Mouse (Mus musculus): ENCODE measurements at regions not wholly inside any gene's neighbourhood (a gene's known extent, or its start where the extent isn't known, plus 50 kb on each side); places are given as distances from the start of the nearest gene placed in this dataset.

- no peak for DNase-seq
Measured at GRCm38 (mm10) chr7:111420698-111421097, 337.9 kb upstream of the Eif4g2 start.

GRCm38 (mm10) chr7:111417735-111418134 is 334.9 kb upstream of the Eif4g2 start:
- no peak for DNase-seq

DNA sequence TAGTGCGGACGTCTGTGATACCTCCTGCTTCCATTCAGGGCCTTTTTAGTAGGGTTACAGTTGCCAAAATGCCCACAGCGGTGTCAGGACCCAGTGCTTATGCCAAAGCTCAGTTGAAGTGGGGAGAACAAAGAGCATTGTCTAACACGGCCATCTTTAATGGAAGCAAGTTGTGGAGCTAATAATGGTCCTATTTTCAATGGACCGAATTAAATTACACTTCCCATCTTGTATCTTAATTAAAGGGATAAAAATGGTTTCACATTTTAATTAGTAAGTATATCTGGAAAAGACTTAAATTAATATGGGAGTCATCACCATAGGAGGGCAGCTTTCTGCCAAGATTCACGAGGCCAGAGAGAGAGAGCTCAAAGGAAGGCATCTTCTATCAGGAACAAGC is 333.2 kb upstream of the Eif4g2 start:
- no peak for DNase-seq

DNA sequence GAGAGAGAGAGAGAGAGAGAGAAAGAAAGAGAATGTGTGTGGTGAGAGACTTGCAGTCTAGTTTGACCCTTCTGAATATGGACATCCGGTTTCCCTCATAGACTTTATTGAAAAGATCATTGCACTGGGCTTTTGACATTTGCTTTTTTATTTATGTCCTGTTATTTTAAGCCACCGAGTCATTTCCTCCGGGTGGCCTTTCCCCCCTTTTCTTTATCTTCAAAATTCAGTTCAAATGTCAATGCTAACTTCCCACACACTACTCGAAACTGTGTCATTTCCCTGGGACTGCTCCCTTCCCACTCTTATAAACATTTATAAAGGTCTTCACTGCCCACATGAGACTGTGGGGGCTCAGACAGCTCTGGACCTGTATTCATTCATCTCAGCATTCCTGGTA is 330.9 kb upstream of the Eif4g2 start:
- no peak for DNase-seq

DNA sequence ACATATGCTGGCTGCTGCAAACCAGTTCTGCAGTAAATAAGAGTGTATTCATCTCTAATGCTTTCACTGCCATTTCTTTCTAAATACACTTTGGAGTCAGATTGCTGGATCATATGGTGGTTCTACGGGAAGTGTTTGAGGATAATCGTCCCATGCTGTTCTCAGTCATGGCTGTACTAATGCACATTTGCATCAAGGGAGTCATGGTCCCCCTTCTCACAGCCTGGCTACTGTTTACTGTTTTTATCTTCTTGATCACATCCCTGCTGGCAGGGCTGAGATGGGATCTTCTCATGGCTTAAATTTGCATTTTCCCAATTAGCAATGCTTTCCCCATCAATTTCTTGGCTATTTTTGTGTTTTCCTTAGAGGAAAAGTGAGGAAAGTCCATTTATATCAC is 330.1 kb upstream of the Eif4g2 start:
- DNase-seq, result no peak

DNA sequence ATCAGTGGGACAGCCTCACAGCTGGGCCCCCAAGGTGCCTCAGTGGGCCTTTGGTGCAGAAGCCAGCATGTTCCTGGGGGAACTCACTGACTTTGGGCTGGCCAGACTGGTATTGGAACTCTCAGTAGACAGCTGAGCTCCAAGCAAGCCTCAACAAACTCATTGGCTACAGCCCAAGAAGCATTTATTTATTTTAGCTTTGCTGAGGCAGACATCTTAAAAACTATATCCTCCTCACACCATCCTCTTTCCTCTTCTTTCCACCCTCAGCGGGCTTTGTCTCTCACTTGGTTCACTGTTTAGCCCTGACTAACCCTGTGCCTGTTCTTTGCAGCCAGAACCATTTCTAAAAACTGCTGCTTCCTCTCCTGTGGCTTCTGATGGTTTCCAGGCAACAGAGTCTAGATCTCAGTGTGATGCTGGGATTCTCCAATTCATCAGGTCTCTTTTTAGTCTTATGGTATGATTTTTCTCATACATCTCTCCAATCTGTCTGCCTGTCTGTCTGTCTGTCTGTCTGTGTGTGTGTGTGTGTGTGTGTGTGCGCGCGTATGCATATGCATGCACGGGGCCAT is 328.6 kb upstream of the Eif4g2 start:
- DNase-seq, result no peak

DNA sequence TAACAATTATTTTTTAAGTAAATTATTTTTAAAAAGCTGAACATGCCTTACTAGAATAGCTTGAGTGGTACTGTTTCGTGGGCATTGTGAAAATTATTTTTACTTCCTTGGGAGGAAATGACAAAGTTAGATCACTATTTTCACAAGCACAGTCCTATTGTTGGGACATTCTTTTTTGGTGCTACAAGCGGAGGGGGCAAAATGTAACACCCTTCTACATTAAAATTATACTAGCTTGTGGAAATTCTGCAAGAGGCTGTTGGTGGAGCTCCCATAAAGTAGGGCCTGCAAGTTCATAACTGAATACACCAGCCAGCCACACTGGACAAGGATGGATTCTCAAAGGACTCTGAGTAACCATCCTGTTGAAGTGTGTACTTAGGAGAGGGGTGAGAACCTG is 313.1 kb upstream of the Eif4g2 start:
- no peak for DNase-seq

DNA sequence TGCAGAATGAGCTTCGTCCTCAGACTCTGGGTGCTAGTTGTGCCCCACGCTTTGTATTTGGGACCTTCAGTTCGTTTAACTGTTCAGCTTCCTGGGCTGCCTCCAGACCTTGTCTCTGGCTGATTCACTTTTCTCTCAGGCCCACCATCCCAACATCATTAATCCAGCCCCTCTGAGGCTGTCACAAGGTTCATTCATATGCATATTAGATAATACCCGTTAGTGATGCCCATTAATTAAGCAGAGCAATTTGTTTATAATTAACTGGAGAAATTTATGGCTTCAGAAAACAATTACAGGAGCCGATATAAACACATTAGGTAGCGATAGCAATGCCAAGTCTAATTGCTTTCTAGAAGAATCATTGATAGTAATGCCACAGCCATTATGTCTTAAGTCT is 312.3 kb upstream of the Eif4g2 start:
- no peak for DNase-seq

- DNase-seq, result no peak
Measured at GRCm38 (mm10) chr7:111393846-111394245, 311.0 kb upstream of the Eif4g2 start.

- DNase-seq, result no peak
Measured at GRCm38 (mm10) chr7:111389690-111390089, 306.9 kb upstream of the Eif4g2 start.

GRCm38 (mm10) chr7:111374534-111374933 is 291.7 kb upstream of the Eif4g2 start:
- DNase-seq, result no peak

DNA sequence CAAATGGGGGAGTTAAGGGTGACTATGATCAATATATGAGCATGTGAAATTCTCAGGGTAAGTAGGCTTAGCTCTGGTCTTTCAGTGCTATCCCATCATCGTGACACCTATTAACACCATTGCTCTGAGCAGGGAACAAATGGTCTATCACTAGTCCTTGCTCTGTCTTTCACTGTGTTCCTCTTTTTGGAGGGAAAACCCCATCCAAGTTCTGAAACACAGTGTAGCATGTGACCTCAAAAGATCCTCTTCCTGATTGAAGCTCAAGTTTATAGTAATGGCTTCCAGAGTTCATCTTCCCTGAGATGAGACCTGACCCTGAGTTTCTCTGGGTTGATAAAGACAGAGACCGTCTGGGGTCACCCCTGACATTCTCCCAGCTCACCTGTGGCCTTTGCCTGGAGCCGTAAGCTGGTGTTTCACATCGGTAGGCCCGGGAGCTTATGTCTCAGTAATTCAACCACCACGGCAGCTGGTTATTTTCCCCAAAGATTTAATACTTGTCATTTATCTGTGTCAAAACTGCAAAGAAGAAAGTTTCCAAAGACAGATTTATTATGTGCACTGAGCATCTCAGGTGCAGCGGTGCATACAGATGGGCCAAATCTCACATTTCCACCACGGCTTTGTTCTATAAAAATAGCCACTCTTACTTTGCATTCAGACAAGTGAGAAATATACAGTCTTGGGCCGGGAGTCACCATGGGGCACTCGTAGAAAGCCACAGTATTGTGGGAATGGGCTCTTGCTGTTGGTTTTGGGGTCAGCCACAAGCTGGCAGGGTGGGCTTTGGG is 290.7 kb upstream of the Eif4g2 start:
- DNase-seq, result no peak

DNA sequence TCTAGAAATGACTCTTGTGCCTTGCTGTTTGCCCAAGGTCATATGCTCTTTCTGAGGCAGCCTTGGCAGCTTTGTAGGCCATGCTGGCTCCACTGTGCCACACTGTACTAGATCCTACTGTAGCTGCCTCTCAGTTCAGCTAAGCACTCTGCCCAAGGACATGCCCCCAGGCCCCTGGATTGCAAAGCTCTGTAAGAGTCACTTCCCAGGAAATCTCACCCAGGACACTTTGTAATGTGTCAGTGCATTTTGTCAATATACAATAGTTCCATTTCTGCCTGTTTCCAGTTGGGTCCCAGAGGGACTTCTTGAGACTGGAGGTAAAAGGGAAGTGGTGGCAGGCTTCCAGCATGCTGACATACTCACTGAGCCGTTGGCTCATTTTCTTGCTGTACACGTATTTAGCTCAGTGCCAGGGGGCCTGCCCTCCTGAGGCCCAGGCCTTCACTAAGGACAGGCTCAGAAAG is 287.6 kb upstream of the Eif4g2 start:
- DNase-seq, result no peak

DNA sequence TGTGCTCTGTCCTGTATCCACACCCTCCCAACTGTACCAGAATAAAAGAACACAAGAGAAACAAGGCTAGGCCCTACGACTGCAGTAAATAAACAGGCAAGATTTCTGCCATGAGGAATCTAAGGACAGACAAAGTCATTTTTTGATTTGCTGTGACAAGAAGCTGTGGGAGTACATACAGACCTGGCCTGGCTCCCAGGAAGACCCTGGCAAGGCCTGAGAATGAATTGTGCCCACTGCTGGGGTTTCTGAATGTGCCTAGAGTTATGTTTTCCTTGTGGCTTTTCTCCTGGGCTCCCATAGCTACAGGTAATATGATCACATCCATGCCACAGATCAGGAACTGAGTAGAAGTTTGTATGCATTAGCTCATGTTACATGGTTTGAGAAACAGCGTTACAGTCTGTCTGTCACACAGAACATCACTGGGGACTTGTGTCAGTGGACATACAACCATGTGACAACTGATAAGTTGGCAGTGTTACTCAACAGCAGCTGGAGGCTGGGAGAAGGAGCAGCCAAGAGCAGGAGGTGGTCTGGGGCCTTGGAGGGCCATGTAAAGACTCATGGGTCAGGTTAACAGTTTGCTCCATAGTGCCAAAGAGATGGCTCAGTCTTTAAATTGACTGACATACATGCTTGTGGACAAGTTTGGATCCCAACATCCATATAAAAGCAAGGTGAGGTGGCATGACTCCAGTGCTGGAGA is 285.6 kb upstream of the Eif4g2 start:
- DNase-seq, result no peak

DNA sequence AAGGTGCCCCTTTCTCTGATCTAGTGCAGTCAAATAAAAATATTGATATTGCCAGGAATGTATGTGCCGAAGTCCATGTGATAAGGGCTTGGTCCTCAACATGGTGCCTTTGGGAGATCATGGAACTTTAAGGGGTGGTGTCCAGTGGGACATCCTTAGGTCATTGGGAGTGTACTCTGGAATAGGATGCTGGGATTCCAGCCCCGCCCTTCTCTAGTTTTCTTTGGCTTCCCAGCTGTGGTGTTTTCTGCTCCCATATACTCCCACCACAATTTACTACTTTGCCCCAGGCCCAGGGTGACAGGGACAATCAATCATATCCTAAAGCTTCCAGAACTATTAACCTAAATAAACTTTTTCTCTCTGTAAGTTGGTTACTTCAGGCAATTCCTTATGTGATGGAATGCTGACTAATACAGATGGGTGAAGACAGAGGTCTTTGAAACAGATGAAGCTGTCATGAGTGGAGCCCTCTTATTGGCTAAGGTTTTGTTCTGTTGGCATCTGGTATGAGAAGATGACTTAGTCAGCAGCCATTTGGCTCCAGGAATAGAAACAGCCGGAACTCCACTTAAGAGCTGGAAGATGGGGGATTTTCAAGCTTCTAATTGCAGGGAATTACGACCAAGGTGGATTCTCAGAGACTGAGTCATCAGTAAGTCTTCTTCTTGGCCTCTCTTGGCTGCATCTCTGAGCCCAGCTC is 284.3 kb upstream of the Eif4g2 start:
- no peak for DNase-seq

DNA sequence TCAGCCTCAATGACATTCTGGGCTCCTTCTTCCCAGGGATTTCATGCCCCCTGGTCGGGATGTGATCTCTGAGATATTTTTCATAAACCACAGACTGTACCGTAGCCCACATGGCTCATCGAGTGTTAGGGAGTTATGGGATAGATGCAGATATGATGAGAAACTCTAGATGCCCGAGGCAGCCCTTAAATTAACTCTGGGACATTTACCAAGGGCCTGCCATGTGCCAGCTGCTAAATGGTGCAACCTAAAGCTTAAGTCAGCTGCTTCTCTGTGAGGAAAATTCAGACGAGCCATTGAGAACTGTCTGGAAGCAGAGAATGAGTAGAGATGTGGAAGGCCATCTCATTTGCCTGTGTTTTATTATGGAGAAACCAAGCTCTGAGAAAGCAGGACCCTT is 282.6 kb upstream of the Eif4g2 start:
- no peak for DNase-seq

- no peak for DNase-seq
Measured at GRCm38 (mm10) chr7:111363206-111363605, 280.4 kb upstream of the Eif4g2 start.

- no peak for DNase-seq
Measured at GRCm38 (mm10) chr7:111362646-111363045, 279.8 kb upstream of the Eif4g2 start.

DNA sequence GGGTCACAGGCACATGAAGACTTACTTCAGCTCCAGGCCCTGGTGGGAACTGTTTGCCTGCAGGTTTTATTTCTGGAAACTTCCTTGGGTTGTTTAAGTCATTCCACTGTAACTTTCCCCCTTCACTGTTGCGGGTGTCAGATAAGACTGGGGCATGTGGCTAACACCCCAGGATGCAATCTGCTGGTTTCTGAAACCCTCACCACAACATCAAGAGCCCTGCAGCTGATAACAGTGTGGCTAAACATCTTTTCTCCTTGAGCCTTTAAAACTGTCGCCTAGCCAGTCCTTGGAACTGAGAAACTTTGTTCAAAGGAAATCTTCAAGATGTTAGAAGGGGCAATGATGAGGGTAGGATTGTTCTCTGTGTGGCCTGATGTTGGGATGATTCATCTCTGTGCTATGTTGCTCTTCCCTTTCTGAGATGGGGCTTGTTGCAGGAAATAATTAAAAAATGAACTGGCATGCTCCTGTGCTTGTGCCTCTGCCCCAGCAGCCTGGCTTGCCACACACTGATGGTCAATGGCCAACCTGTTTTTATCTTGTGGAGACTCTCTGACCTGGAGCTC is 272.3 kb upstream of the Eif4g2 start:
- DNase-seq, result no peak

- no peak for DNase-seq
Measured at GRCm38 (mm10) chr7:111354066-111354465, 271.2 kb upstream of the Eif4g2 start.

- no peak for DNase-seq
Measured at GRCm38 (mm10) chr7:111352176-111352575, 269.3 kb upstream of the Eif4g2 start.

DNA sequence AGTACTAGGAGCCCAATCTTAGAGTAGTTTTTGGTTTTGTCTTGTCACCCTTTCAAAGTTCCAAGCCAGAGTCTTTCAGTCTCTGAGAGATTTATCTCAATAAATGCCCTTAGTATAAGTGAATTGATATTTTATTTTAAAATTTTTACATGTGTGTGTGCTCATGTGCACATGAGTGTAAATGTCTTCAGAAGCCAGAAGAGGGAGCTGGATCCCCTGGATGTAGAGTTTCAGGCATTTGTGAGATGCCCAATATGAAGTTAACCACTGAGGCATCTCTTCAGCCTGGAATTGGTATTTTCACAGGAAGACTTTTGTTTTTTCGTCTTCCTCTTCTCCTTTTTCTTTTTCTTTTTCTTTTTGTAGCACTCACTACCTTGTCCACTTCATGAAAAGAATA is 262.3 kb upstream of the Eif4g2 start:
- DNase-seq, result no peak

DNA sequence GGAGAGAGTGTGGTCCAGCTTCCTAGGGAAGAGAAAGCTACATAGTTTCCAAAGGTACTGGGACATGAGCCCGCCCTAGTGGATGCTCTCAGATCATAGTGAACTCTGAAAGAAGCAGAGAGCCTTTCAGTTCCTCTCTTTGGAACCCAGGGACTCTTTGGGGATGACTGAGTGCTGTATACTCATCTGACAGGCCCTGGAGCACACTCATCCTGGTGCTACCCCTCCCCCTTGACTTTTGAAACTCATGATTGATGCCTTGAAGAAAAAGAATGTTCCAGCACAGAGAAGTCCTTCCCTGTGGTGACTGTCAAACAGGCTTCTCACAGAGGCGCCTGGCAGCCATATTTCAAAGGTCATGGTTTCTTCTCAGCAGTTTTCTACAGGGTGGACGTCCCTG is 254.2 kb upstream of the Eif4g2 start:
- no peak for DNase-seq

Data from lung, postnatal 4 days (tissue).